Mouse (Mus musculus) kidney, postnatal 36 days (tissue): ENCODE measurements around the gene Slc22a12.

Experiments
- DNase-seq, 2 experiments: peaks; one replicate each; pipeline ENCODE4 v3.0.0; 2021 to 2022; ENCODE audit warnings: mixed read lengths in 2 of 2

The Slc22a12 gene

GRCm38 (mm10) chr19:6542367-6543034 is at the start of gene Slc22a12:
Gene Slc22a12 (minus strand): TSS chr19:6543032.
- peak in 1 of 2 experiments; percentile 64 for DNase-seq

GRCm38 (mm10) chr19:6572001-6572400 is 29.2 kb upstream of the Slc22a12 start:
- peak; percentile 66 to 83 for DNase-seq

DNA sequence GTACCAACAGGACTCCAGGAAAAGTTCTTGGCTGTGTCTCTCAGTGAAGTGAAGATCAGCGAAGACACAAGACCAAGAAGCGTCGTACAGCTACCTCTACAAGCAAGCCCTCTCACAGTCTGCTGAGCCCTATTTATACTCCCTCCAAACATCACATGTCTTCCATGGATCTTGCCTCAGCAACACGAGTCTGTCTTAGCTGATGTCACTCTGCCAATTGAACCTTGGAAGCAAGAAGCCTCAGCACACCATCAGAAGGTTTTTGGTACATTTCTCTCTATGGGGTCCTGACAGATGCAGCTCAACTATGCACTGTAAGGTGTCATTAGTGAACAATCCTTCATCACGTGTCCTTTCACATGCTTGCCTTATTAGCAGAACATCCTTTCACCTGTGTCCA is 28.6 kb upstream of the Slc22a12 start:
- DNase-seq = peak; percentile 40 to 61

GRCm38 (mm10) chr19:6569561-6569960 is 26.7 kb upstream of the Slc22a12 start:
- no peak for DNase-seq

DNA sequence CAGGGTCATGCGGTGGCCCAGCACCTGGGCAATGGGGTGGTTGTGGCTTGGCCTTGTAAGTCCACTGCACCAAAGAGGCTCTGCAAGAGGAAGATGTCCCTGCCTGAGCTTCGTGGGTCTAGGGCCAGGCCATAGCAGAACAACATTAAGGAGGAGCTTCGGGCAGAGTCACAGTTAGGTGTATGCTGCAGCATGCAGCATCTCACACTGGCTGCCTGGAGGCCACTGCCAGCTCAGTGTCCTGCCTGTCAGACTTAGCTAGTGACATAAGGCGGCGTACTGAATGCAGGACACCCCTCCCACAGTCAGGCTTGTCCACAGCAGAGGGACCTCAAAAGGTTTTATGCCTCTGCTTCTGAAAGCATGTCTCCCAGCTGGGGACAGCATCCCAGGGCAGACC is 26.2 kb upstream of the Slc22a12 start:
- DNase-seq = no peak

GRCm38 (mm10) chr19:6566450-6566849 is 23.6 kb upstream of the Slc22a12 start:
- DNase-seq = no peak

- DNase-seq = no peak
Observed at GRCm38 (mm10) chr19:6565136-6565535, 22.3 kb upstream of the Slc22a12 start.

DNA sequence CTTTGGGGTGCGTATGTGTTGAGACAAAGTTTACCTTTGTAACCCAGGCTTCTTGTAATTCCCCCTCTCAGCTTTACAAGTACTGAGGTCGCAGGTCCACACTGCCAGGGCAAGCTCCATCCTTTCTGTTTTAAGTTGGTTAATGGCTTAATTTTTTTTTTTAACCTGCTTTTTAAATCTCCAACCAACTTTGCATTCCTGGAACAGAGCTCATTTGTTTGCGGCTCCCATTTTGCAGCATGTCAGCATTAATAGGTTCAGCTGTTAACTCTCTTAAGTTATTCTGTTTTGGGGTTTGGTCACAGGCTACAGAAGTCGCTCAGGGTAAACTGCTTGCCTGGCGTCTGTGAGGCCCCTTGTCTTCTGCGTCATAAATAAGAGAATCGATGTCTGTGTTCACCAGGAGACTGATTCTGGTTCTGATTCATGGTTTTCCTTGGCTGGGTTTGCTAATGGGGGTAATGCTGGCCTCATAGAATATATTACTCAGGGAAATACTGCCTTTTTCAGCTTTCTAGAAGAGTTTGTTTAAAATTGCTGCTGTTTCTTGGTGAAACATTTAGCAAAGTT is 17.5 kb upstream of the Slc22a12 start:
- DNase-seq = no peak

- DNase-seq = no peak
Observed at GRCm38 (mm10) chr19:6559576-6559975, 16.7 kb upstream of the Slc22a12 start.

GRCm38 (mm10) chr19:6553819-6554582 is 11.2 kb upstream of the Slc22a12 start:
- peak in 1 of 2 experiments; percentile 65 for DNase-seq

GRCm38 (mm10) chr19:6553174-6553573 is 10.3 kb upstream of the Slc22a12 start:
- no peak for DNase-seq

- peak; percentile 86 to 95 for DNase-seq
Observed at GRCm38 (mm10) chr19:6552302-6553028, 9.6 kb upstream of the Slc22a12 start.

GRCm38 (mm10) chr19:6551215-6551614 is 8.4 kb upstream of the Slc22a12 start:
- no peak for DNase-seq

DNA sequence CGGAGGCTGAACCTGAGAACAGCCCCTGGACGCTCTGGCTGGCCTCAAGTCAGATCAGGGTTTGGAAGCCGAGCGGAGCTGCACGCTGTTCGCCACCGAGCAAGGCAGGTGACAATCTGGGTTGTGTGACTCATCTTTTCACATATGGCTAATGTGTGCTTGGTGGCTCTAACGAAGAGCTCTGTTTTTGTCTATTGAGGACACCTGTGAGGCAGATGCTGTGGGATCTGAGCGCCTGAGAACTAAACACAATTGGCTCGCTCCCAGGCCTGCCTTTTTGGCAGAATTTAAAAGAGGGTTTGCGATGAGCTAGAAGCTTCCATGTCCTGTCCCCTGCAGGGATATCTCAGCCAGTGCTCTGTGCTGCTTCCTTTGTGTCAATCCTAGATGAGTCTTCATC is 6.7 kb upstream of the Slc22a12 start:
- no peak for DNase-seq

- peak; percentile 91 for DNase-seq
Observed at GRCm38 (mm10) chr19:6548431-6549410, 5.9 kb upstream of the Slc22a12 start.

GRCm38 (mm10) chr19:6547801-6548200 is 5.0 kb upstream of the Slc22a12 start:
- no peak for DNase-seq

- peak; percentile 92 to 94 for DNase-seq
Observed at GRCm38 (mm10) chr19:6546096-6546495, 3.3 kb upstream of the Slc22a12 start.

- no peak for DNase-seq
Observed at GRCm38 (mm10) chr19:6545481-6545880, 2.6 kb upstream of the Slc22a12 start.

- DNase-seq = no peak
Observed at GRCm38 (mm10) chr19:6544712-6545111, 1.9 kb upstream of the Slc22a12 start.

DNA sequence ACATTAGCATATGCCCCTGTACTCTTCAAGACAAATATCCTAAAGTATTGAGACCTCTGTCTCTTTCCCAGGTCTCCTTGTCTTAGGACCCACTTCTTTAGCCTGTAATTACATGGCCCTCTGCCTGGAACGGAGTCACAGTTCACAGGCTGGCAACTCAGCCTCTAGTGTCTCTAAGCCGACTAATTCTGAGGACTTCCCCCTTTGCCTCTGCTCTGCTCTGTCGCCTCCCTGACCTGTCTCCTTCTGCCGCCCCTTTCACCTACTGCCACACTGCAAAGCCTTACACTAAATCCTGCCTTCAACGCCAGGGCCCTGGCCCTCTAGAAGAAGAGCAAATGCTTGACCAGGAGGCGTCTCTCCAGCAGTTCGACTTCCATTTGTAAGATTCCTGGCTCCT is 686 bp upstream of the Slc22a12 start:
- no peak for DNase-seq

GRCm38 (mm10) chr19:6543035-6543383 is 177 bp upstream of the Slc22a12 start:
- peak; percentile 70 to 81 for DNase-seq

DNA sequence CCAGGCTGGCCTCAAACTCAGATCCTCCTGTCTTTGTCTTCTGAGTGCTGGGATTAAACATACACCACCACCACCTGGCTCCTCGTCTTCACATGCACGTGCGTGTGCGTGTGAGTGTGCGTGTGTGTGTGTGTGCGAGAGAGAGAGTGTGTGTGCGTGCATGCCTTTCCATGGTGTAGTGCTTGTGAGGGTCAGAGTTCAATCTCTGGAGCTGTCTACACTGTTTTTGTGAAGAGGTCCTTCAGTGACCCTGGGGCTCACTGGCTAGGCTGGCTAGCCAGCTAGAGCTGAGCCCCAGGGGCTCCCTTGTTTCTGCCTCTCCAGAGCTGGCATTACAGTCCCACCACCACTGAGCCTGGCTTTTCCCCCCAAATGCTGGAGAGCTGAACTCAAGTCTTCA is 1.3 kb downstream of the Slc22a12 start:
- DNase-seq = no peak
